Mouse (Mus musculus) kidney, adult 2 months (tissue): ENCODE measurements around the gene Mef2d. TPM values are rescaled to one million over a fixed set of nuclear protein-coding genes. Genes with fewer than 3 reads are reported as not detected.

ENCODE experiments used
- DNase-seq: peaks from one replicate; pipeline ENCODE4 v3.0.0; 2021
- H3K27ac ChIP-seq: fragments of 200-500 bp; 2 replicates; pipeline ENCODE4 v1.5.1; 2012; ENCODE audit warnings: low read depth, low read length, control low read depth, inconsistent platforms; ENCODE audit not compliant: insufficient read depth
- H3K27me3 ChIP-seq: fragments of 200-500 bp; replicated peaks from 2 replicates; pipeline ENCODE4 v1.6.1; 2012; ENCODE audit warnings: mild to moderate bottlenecking, moderate library complexity, low read length, inconsistent platforms; ENCODE audit not compliant: control insufficient read depth, insufficient read depth
- H3K36me3 ChIP-seq: fragments of 200-500 bp; 2 replicates; pipeline ENCODE4 v1.6.1; 2012; ENCODE audit warnings: mild to moderate bottlenecking, moderate library complexity, low read length, inconsistent platforms; ENCODE audit not compliant: control insufficient read depth, insufficient read depth
- H3K4me1 ChIP-seq: fragments of 200-500 bp; 2 replicates; pipeline ENCODE4 v1.6.1; 2011; ENCODE audit warnings: low read length; ENCODE audit not compliant: control insufficient read depth, insufficient read depth
- H3K4me3 ChIP-seq: fragments of 200-500 bp; 2 replicates; pipeline ENCODE4 v1.5.1; 2011; ENCODE audit warnings: mild to moderate bottlenecking, low read depth, low read length, control low read depth; ENCODE audit not compliant: insufficient read depth
- CTCF ChIP-seq: fragments of 200-500 bp; conservative IDR thresholded peaks from 2 replicates; pipeline ENCODE4 v1.5.1; 2011; ENCODE audit warnings: low read depth, mild to moderate bottlenecking, control low read depth, low read length, moderate library complexity, mixed read lengths; ENCODE audit not compliant: insufficient read depth, insufficient read length
- POLR2A ChIP-seq: fragments of 200-500 bp; IDR thresholded peaks from one replicate; pipeline ENCODE4 v1.6.1; 2011; ENCODE audit warnings: low read depth, low read length, control low read depth
- WGBS: fragments of 180-500 bp; shearing (Covaris S2); methylation state at CpG from one replicate; pipeline ENCODE4 v1.1.7; 2018; 5-methylcytosine and 5-hydroxymethylcytosine counted together
- polyA plus RNA-seq: library from polyadenylated mRNA; depleted of rRNA; stranded (reverse); fragments of >200 nt; gene quantifications from 2 replicates; pipeline ENCODE4 v1.2.3, GENCODE M21; 2012

Mef2d gene
- polyA plus RNA-seq, 1 experiment: 41.8 TPM

- Histone ChIP-seq H3K4me1 (no peaks in the 10 kb centered on the region), H3K27ac (no peak overlapping the region), H3K36me3 (peaks cover 8% of the 10 kb centered on the region), H3K4me3 (no peak overlapping the region), H3K27me3 (no peaks in the 10 kb centered on the region)
- TF ChIP-seq POLR2A: no peak
- TF ChIP-seq CTCF: no peak
- 84% methylated on average over 6 of the region's 6 CpGs for WGBS
- no peak for DNase-seq
Observed at GRCm38 (mm10) chr3:88158991-88159390, 16.8 kb downstream of the Mef2d start.

GRCm38 (mm10) chr3:88160856-88161255 is 18.7 kb downstream of the Mef2d start:
- Histone ChIP-seq H3K36me3 (peaks cover 8% of the 10 kb centered on the region), H3K4me3 (no peak overlapping the region), H3K27ac (no peak overlapping the region), H3K4me1 (0 out of 2 replicates have a peak, but pooled peaks cover under 1% of the 10 kb centered on the region), H3K27me3 (no peaks in the 10 kb centered on the region)
- TF ChIP-seq CTCF (no peak), POLR2A (no peak)
- no peak for DNase-seq
- 78% methylated on average over 6 of the region's 6 CpGs for WGBS

GRCm38 (mm10) chr3:88162259-88162658 is 20.1 kb downstream of the Mef2d start:
- Histone ChIP-seq H3K4me1 (0 out of 2 replicates have a peak, but pooled peaks cover 5% of the 10 kb centered on the region), H3K36me3 (peaks cover 7% of the 10 kb centered on the region), H3K27ac (no peak overlapping the region), H3K4me3 (no peak overlapping the region), H3K27me3 (no peaks in the 10 kb centered on the region)
- DNase-seq: no peak
- TF ChIP-seq CTCF: no peak
- no peak for TF ChIP-seq POLR2A
- 69% methylated on average over 8 of the region's 8 CpGs for WGBS

- 76% methylated on average over 4 of the region's 4 CpGs for WGBS
- 0 out of 2 replicates have a peak, but pooled peaks cover 5% of the 10 kb centered on the region for H3K4me1 ChIP-seq
- H3K27ac ChIP-seq: no peak overlapping the region
Observed at GRCm38 (mm10) chr3:88162811-88163210, 20.6 kb downstream of the Mef2d start.

GRCm38 (mm10) chr3:88163847-88164246 is 21.7 kb downstream of the Mef2d start:
- Histone ChIP-seq H3K27me3 (no peaks in the 10 kb centered on the region), H3K27ac (no peak overlapping the region), H3K4me1 (0 out of 2 replicates have a peak, but pooled peaks cover 5% of the 10 kb centered on the region), H3K36me3 (peaks cover 6% of the 10 kb centered on the region; the same call in 1 of the 2 replicates), H3K4me3 (no peak overlapping the region)
- DNase-seq: no peak
- TF ChIP-seq CTCF (no peak), POLR2A (no peak)
- WGBS: 61% methylated on average over 3 of the region's 3 CpGs

More at GRCm38 (mm10) chr3:88162811-88163210, 20.6 kb downstream of the Mef2d start:
- no peaks in the 10 kb centered on the region for H3K27me3 ChIP-seq
- peaks cover 7% of the 10 kb centered on the region for H3K36me3 ChIP-seq
- no peak for DNase-seq
- TF ChIP-seq CTCF: no peak
- TF ChIP-seq POLR2A: no peak
- no peak overlapping the region for H3K4me3 ChIP-seq

- Histone ChIP-seq H3K4me1 (0 out of 2 replicates have a peak, but pooled peaks cover 5% of the 10 kb centered on the region), H3K4me3 (no peak overlapping the region), H3K36me3 (peaks cover 6% of the 10 kb centered on the region; the same call in 1 of the 2 replicates), H3K27me3 (no peaks in the 10 kb centered on the region), H3K27ac (no peak overlapping the region)
- WGBS: 58% methylated on average over 3 of the region's 3 CpGs
- DNase-seq: no peak
- TF ChIP-seq POLR2A (no peak), CTCF (no peak)
Observed at GRCm38 (mm10) chr3:88164263-88164662, 22.1 kb downstream of the Mef2d start.

GRCm38 (mm10) chr3:88166056-88166455 is 23.9 kb downstream of the Mef2d start:
- 62% methylated on average over 5 of the region's 5 CpGs for WGBS
- peak; percentile 69 for DNase-seq
- peaks cover 6% of the 10 kb centered on the region; the same call in 1 of the 2 replicates for H3K36me3 ChIP-seq

GRCm38 (mm10) chr3:88170361-88170760 is 28.2 kb downstream of the Mef2d start:
- H3K27ac ChIP-seq: no peak overlapping the region
- 81% methylated on average over 5 of the region's 5 CpGs for WGBS
- DNase-seq: no peak
- 0 out of 2 replicates have a peak, but pooled peaks cover 2% of the 10 kb centered on the region for H3K36me3 ChIP-seq
- no peak overlapping the region for H3K4me3 ChIP-seq
- TF ChIP-seq POLR2A (no peak), CTCF (no peak)
- H3K4me1 ChIP-seq: 0 out of 2 replicates have a peak, but pooled peaks cover 5% of the 10 kb centered on the region
- H3K27me3 ChIP-seq: no peaks in the 10 kb centered on the region

More at GRCm38 (mm10) chr3:88166056-88166455, 23.9 kb downstream of the Mef2d start:
- TF ChIP-seq CTCF: no peak
- 0 out of 2 replicates have a peak, but pooled peaks cover 5% of the 10 kb centered on the region for H3K4me1 ChIP-seq
- H3K27me3 ChIP-seq: no peaks in the 10 kb centered on the region
- H3K4me3 ChIP-seq: no peak overlapping the region
- no peak overlapping the region for H3K27ac ChIP-seq
